Mouse (Mus musculus) thymus, adult 2 months (tissue): ENCODE results near the gene Nqo2. TPM values are rescaled to one million over a fixed set of nuclear protein-coding genes. Genes with fewer than 3 reads are reported as not detected.

Experiments
- DNase-seq: peaks from one replicate; pipeline ENCODE4 v3.0.0; 2021
- H3K27ac ChIP-seq: fragments of 200-500 bp; 2 replicates; pipeline ENCODE4 v1.5.1; 2012; ENCODE audit warnings: low read length, control low read depth; ENCODE audit not compliant: control insufficient read depth, insufficient read depth
- H3K27me3 ChIP-seq: fragments of 200-500 bp; 2 replicates; pipeline ENCODE4 v1.6.1; 2012; ENCODE audit warnings: mild to moderate bottlenecking, low read length, moderate library complexity, mixed read lengths; ENCODE audit not compliant: control insufficient read depth, insufficient read depth
- H3K36me3 ChIP-seq: fragments of 200-500 bp; 2 replicates; pipeline ENCODE4 v1.6.1; 2012; ENCODE audit warnings: mild to moderate bottlenecking, low read length, moderate library complexity; ENCODE audit not compliant: control insufficient read depth, insufficient read depth
- H3K4me1 ChIP-seq: fragments of 200-500 bp; replicated peaks from 2 replicates; pipeline ENCODE4 v1.6.1; 2012; ENCODE audit warnings: low read length; ENCODE audit not compliant: control insufficient read depth, insufficient read depth
- H3K4me3 ChIP-seq: fragments of 200-500 bp; 2 replicates; pipeline ENCODE4 v1.5.1; 2012; ENCODE audit warnings: mild to moderate bottlenecking, low read length, control low read depth, moderate library complexity; ENCODE audit not compliant: control insufficient read depth, insufficient read depth
- CTCF ChIP-seq: fragments of 200-500 bp; IDR thresholded peaks from 2 replicates; pipeline ENCODE4 v1.5.1; 2012; ENCODE audit warnings: mild to moderate bottlenecking, control low read depth, low read length, moderate library complexity, borderline replicate concordance; ENCODE audit not compliant: control insufficient read depth, poor library complexity, insufficient read depth; ENCODE audit errors: extremely low read depth
- POLR2A ChIP-seq: fragments of 200-500 bp; IDR thresholded peaks from 2 replicates; pipeline ENCODE4 v1.6.1; 2012; ENCODE audit warnings: mild to moderate bottlenecking, low read length, control low read depth, moderate library complexity; ENCODE audit not compliant: control insufficient read depth, poor library complexity, insufficient read depth; ENCODE audit errors: extremely low read depth
- WGBS: fragments of 180-500 bp; shearing (Covaris S2); methylation state at CpG from one replicate; pipeline ENCODE4 v1.1.7; 2018; 5-methylcytosine and 5-hydroxymethylcytosine counted together
- polyA plus RNA-seq: library from polyadenylated mRNA; depleted of rRNA; stranded (reverse); fragments of >200 nt; gene quantifications from 2 replicates; pipeline ENCODE4 v1.2.3, GENCODE M21; 2012; rRNA removed

Nqo2 gene
- polyA plus RNA-seq, 1 experiment: 3.5 TPM

DNA sequence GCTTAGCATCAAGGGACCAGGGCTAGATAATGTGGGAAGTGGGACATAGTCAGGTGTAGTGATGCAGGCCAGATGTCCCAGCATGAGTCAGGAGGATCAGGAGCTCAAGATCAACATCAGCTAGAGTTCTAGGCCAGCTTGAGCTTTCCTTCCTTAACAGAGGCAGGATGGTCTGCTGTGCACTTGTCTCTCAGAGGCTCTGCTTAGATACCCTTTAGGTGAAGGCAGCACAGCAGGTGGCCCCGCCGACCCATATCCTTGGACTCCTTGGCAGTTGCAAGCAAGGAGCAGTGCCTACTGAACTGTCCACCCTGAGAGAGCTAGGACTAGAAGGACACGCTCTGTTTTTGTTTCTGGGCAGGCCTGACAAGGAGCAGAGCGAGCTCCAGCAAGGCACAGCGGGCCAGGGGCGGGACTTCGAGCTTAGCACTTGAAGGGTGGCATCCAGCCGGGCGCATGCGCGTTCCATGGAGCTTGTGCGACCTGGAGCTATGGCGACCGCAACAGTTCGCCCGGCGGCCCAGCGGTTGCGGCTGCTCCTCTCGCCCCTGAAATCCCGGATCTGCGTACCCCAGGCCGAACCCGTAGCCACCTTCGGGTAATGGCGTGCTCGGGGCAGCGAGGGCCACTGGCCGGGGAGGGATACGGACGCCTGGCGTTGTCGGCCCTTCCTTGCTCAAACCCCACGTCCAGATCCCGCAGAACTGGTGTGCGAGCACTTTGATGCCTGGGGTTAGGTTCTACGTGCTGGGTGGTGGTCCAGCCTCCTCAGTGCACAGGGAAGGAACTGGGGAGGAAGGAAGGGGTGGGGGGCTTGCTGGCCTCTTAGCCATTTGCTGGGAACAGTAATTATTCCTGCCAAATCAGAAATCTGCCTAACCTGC, 72.9 kb downstream of the Nqo2 start, which contains the start of gene Bphl:
TSS of gene Bphl (plus strand) at position 426 of the 884 bp plus-strand sequence.
- DNase-seq: peak; percentile 91
- no peak within 1 kb of the TSS for H3K27ac ChIP-seq
- TF ChIP-seq CTCF: 0 out of 2 replicates have a peak, but pooled peaks have one; percentile 15
- TF ChIP-seq POLR2A: peak; percentile 80
- peaks cover 7% of the 10 kb centered on the region for H3K4me1 ChIP-seq
- no peaks in the 10 kb centered on the region for H3K27me3 ChIP-seq
- peak within 1 kb of the TSS; percentile 71 for H3K4me3 ChIP-seq
- 1% methylated on average over 37 of the region's 37 CpGs for WGBS
- peaks cover 2% of the 10 kb centered on the region; the same call in 1 of the 2 replicates for H3K36me3 ChIP-seq

DNA sequence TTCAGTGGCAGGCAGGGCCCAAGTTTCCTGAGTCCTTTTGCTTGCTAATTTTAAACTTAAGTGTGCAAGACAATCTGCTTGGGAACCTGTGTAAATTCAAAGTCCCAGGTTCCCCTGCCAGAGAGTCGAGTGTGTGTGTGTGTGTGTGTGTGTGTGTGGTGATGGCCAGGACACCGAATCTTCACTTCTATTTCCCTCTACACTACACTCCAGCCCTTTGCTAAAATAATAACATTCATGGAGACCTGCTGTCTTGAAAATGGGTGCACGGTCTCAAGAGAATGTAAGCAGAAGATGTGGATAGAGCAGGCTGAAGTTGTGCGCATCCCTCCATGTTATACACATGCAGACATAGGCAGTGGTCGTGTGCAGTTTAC, 73.6 kb downstream of the Nqo2 start:
- Histone ChIP-seq H3K4me3 (peak overlapping the region; percentile 71), H3K36me3 (no peaks in the 10 kb centered on the region), H3K4me1 (peaks cover 7% of the 10 kb centered on the region), H3K27me3 (no peaks in the 10 kb centered on the region), H3K27ac (no peak overlapping the region)
- 54% methylated on average over 5 of the region's 5 CpGs for WGBS
- TF ChIP-seq POLR2A: no peak
- no peak for TF ChIP-seq CTCF
- no peak for DNase-seq

Other genes with a start within 250 kb of the Nqo2 start
- gene Serpinb6e, start 121.3 kb upstream of the Nqo2 start, polyA plus RNA-seq: not detected in 2 replicates
- 0.09 and 0.28 TPM in 2 replicates for gene Serpinb6c, start 59.0 kb upstream of the Nqo2 start, polyA plus RNA-seq
- gene Ripk1, start 37.7 kb downstream of the Nqo2 start, polyA plus RNA-seq: 8.9 and 14.1 TPM in 2 replicates
- gene Serpinb6a, start 38.1 kb downstream of the Nqo2 start, polyA plus RNA-seq: 48.3 and 50.2 TPM in 2 replicates
- gene Bphl, start 72.9 kb downstream of the Nqo2 start, polyA plus RNA-seq: 24.7 and 25.9 TPM in 2 replicates
- gene Tubb2a, start 113.3 kb downstream of the Nqo2 start, polyA plus RNA-seq: 469 and 567 TPM in 2 replicates
- 217 and 264 TPM in 2 replicates for gene Tubb2b, start 165.8 kb downstream of the Nqo2 start, polyA plus RNA-seq
- gene Psmg4, start 198.3 kb downstream of the Nqo2 start, polyA plus RNA-seq: 257 and 275 TPM in 2 replicates